Mouse (Mus musculus) layer of hippocampus, adult 18-20 months (tissue): ENCODE measurements around the gene Efhc1. TPM values are rescaled to one million over a fixed set of nuclear protein-coding genes. Genes with fewer than 3 reads are reported as not detected.
A peak's percentile ranks its signal among the peaks of the same experiment; 100 is the strongest.
"Not testable (repeated sequence)": the region's sequence is repeated elsewhere in the genome, so short reads cannot be mapped to it uniquely, and the experiment has no call there.

ENCODE experiments used
- DNase-seq, 2 experiments: peaks; one replicate each; pipeline ENCODE4 v3.0.0; 2022; ENCODE audit warnings: low spot score in 2 of 2
- long read RNA-seq: library from polyadenylated mRNA; stranded (forward); transcript quantifications from one replicate; pipeline ENCODE4 v2.0.0, GENCODE M21; 2021
- total RNA-seq, 2 experiments: library from RNA; stranded (reverse); gene quantifications; 2 replicates each; pipeline ENCODE4 v1.2.3; 2021

The Efhc1 gene
- total RNA-seq: 1 to 10 TPM; 1.2 to 1.8 TPM
- long read RNA-seq, partial matches to known transcripts: 0 of 1 reads
- long read RNA-seq, other reads (novel, unspliced or antisense): 0 of 1 reads

GRCm38 (mm10) chr1:20951300-20951763 lies at the start of gene Efhc1:
TSS of gene Efhc1 (plus strand) at chr1:20951626.
- DNase-seq: peak; percentile 91 to 97

GRCm38 (mm10) chr1:20905501-20906127 lies 45.8 kb upstream of the Efhc1 start:
- peak; percentile 50 to 79 for DNase-seq

GRCm38 (mm10) chr1:20906128-20906515 lies 45.3 kb upstream of the Efhc1 start:
- peak; percentile 81 to 93 for DNase-seq

- peak in 1 of 2 experiments; percentile 50 for DNase-seq
These were observed 42.9 kb upstream of the Efhc1 start for GRCm38 (mm10) chr1:20908541-20908940.

GRCm38 (mm10) chr1:20912115-20912514 lies 39.3 kb upstream of the Efhc1 start:
- no peak for DNase-seq

- DNase-seq: no peak
These were observed 38.8 kb upstream of the Efhc1 start for GRCm38 (mm10) chr1:20912527-20913171.

- DNase-seq: no peak
These were observed 36.7 kb upstream of the Efhc1 start for GRCm38 (mm10) chr1:20914769-20915168.

GRCm38 (mm10) chr1:20915608-20916007 lies 35.8 kb upstream of the Efhc1 start:
- DNase-seq: no peak

GRCm38 (mm10) chr1:20917496-20918050 lies 33.9 kb upstream of the Efhc1 start:
- no peak for DNase-seq

GRCm38 (mm10) chr1:20919728-20920127 lies 31.7 kb upstream of the Efhc1 start:
- no peak for DNase-seq

- peak in 1 of 2 experiments; percentile 40 for DNase-seq
These were observed 30.3 kb upstream of the Efhc1 start for GRCm38 (mm10) chr1:20921081-20921528.

- DNase-seq: peak in 1 of 2 experiments; percentile 75
These were observed 28.6 kb upstream of the Efhc1 start for GRCm38 (mm10) chr1:20922612-20923399.

- DNase-seq: not testable (repeated sequence)
These were observed 26.1 kb upstream of the Efhc1 start for GRCm38 (mm10) chr1:20925324-20925723.

- DNase-seq: no peak
These were observed 25.5 kb upstream of the Efhc1 start for GRCm38 (mm10) chr1:20925926-20926325.

- DNase-seq: no peak
These were observed 25.1 kb upstream of the Efhc1 start for GRCm38 (mm10) chr1:20926376-20926775.

GRCm38 (mm10) chr1:20928487-20928886 lies 22.9 kb upstream of the Efhc1 start:
- DNase-seq: no peak

- peak; percentile 61 to 88 for DNase-seq
These were observed 18.0 kb upstream of the Efhc1 start for GRCm38 (mm10) chr1:20933457-20933856.

GRCm38 (mm10) chr1:20935106-20935505 lies 16.3 kb upstream of the Efhc1 start:
- no peak for DNase-seq

- peak; percentile 20 to 82 for DNase-seq
These were observed 12.4 kb upstream of the Efhc1 start for GRCm38 (mm10) chr1:20939046-20939445.

- no peak for DNase-seq
These were observed 11.3 kb upstream of the Efhc1 start for GRCm38 (mm10) chr1:20940151-20940550.

GRCm38 (mm10) chr1:20941322-20941721 lies 10.1 kb upstream of the Efhc1 start:
- DNase-seq: no peak
